Mouse (Mus musculus): ENCODE data around the gene Clk2. TPM values are rescaled to one million over a fixed set of nuclear protein-coding genes. Genes with fewer than 3 reads are reported as not detected.

Clk2 gene
- 41.1 and 42.5 TPM in 2 replicates for polyA plus RNA-seq (2016; fragmentation: Nextera tagmentation; extraction: Ambion mirVana)

- H3K4me3 ChIP-seq (replicated peaks): peak within 1 kb of the TSS; percentile 97
- under 1% methylated on average over 71 of the region's 79 CpGs for WGBS
- no peaks in the 10 kb centered on the region for H3K9me3 ChIP-seq
- peak; percentile 96 for ATAC-seq (ENCODE audit: low FRiP score)
- H3K36me3 ChIP-seq (replicated peaks): peaks cover 31% of the 10 kb centered on the region
- H3K9ac ChIP-seq: peak within 1 kb of the TSS; percentile 97
- peaks cover 33% of the 10 kb centered on the region for H3K4me1 ChIP-seq
- H3K27me3 ChIP-seq: no peaks in the 10 kb centered on the region
- H3K4me2 ChIP-seq: peak within 1 kb of the TSS; percentile 74
- H3K27ac ChIP-seq: peak within 1 kb of the TSS; percentile 96
These were observed at the start of gene Clk2 for GRCm38 (mm10) chr3:89164506-89165267. TSS of gene Clk2 (plus strand) at chr3:89164795.

- Histone ChIP-seq H3K9ac (no peak overlapping the region), H3K9me3 (no peaks in the 10 kb centered on the region), H3K4me3 (replicated peaks) (no peak overlapping the region), H3K27me3 (no peaks in the 10 kb centered on the region), H3K27ac (no peak overlapping the region), H3K36me3 (replicated peaks) (no peaks in the 10 kb centered on the region), H3K4me1 (no peaks in the 10 kb centered on the region), H3K4me2 (no peak overlapping the region)
- WGBS: 13% methylated on average over 2 of the region's 2 CpGs
- ATAC-seq (ENCODE audit: low FRiP score): no peak
These were observed 49.1 kb upstream of the Clk2 start for GRCm38 (mm10) chr3:89115522-89115921.

GRCm38 (mm10) chr3:89123313-89123712 is 41.3 kb upstream of the Clk2 start:
- no peak overlapping the region for H3K27ac ChIP-seq
- no peak overlapping the region for H3K4me3 ChIP-seq (replicated peaks)
- no peaks in the 10 kb centered on the region for H3K27me3 ChIP-seq
- no peak overlapping the region for H3K9ac ChIP-seq
- H3K36me3 ChIP-seq (replicated peaks): no peaks in the 10 kb centered on the region
- no peak overlapping the region for H3K4me2 ChIP-seq
- ATAC-seq (ENCODE audit: low FRiP score): no peak
- no peaks in the 10 kb centered on the region for H3K9me3 ChIP-seq
- no peaks in the 10 kb centered on the region for H3K4me1 ChIP-seq
- 88% methylated on average over 2 of the region's 2 CpGs for WGBS

- WGBS: 90% methylated on average over 3 of the region's 3 CpGs
- Histone ChIP-seq H3K36me3 (replicated peaks) (no peaks in the 10 kb centered on the region), H3K9ac (no peak overlapping the region), H3K4me2 (no peak overlapping the region), H3K27me3 (no peaks in the 10 kb centered on the region), H3K9me3 (no peaks in the 10 kb centered on the region), H3K4me1 (no peaks in the 10 kb centered on the region), H3K27ac (no peak overlapping the region), H3K4me3 (replicated peaks) (no peak overlapping the region)
- no peak for ATAC-seq (ENCODE audit: low FRiP score)
These were observed 40.4 kb upstream of the Clk2 start for GRCm38 (mm10) chr3:89124241-89124640.

GRCm38 (mm10) chr3:89125981-89126380 is 38.6 kb upstream of the Clk2 start:
- Histone ChIP-seq H3K9me3 (no peaks in the 10 kb centered on the region), H3K36me3 (replicated peaks) (no peaks in the 10 kb centered on the region), H3K4me3 (replicated peaks) (no peak overlapping the region), H3K4me2 (no peak overlapping the region), H3K9ac (no peak overlapping the region), H3K4me1 (no peaks in the 10 kb centered on the region), H3K27me3 (no peaks in the 10 kb centered on the region), H3K27ac (no peak overlapping the region)
- no peak for ATAC-seq (ENCODE audit: low FRiP score)
- WGBS: 90% methylated on average over 3 of the region's 3 CpGs

GRCm38 (mm10) chr3:89129908-89130307 is 34.7 kb upstream of the Clk2 start:
- H3K27me3 ChIP-seq: peaks cover 5% of the 10 kb centered on the region
- no peak overlapping the region for H3K4me3 ChIP-seq (replicated peaks)
- H3K9ac ChIP-seq: no peak overlapping the region
- no peaks in the 10 kb centered on the region for H3K9me3 ChIP-seq
- no peak overlapping the region for H3K27ac ChIP-seq
- no peak for ATAC-seq (ENCODE audit: low FRiP score)
- no peak overlapping the region for H3K4me2 ChIP-seq
- 97% methylated on average over 3 of the region's 3 CpGs for WGBS
- H3K4me1 ChIP-seq: peaks cover 7% of the 10 kb centered on the region
- H3K36me3 ChIP-seq (replicated peaks): no peaks in the 10 kb centered on the region

- H3K4me1 ChIP-seq: peaks cover 7% of the 10 kb centered on the region
- peak overlapping the region; percentile 59 for H3K4me2 ChIP-seq
- no peaks in the 10 kb centered on the region for H3K36me3 ChIP-seq (replicated peaks)
- no peak for ATAC-seq (ENCODE audit: low FRiP score)
- H3K27me3 ChIP-seq: peaks cover 8% of the 10 kb centered on the region
- H3K4me3 ChIP-seq (replicated peaks): peak overlapping the region; percentile 31; the same call in 1 of the 2 replicates
- H3K9ac ChIP-seq: peak overlapping the region; percentile 54
- no peaks in the 10 kb centered on the region for H3K9me3 ChIP-seq
- WGBS: 44% methylated on average over 4 of the region's 4 CpGs
- H3K27ac ChIP-seq: no peak overlapping the region
These were observed 32.8 kb upstream of the Clk2 start for GRCm38 (mm10) chr3:89131816-89132215.

GRCm38 (mm10) chr3:89132285-89133062 is 32.1 kb upstream of the Clk2 start:
- H3K27ac ChIP-seq: no peak overlapping the region

GRCm38 (mm10) chr3:89133063-89133450 is 31.5 kb upstream of the Clk2 start:
- Histone ChIP-seq H3K9me3 (no peaks in the 10 kb centered on the region), H3K9ac (no peak overlapping the region), H3K4me3 (replicated peaks) (no peak overlapping the region), H3K36me3 (replicated peaks) (no peaks in the 10 kb centered on the region), H3K4me2 (no peak overlapping the region), H3K27ac (no peak overlapping the region), H3K4me1 (peaks cover 7% of the 10 kb centered on the region), H3K27me3 (peaks cover 8% of the 10 kb centered on the region)
- no peak for ATAC-seq (ENCODE audit: low FRiP score)
- 80% methylated on average over 7 of the region's 7 CpGs for WGBS

More at GRCm38 (mm10) chr3:89132285-89133062, 32.1 kb upstream of the Clk2 start:
- no peaks in the 10 kb centered on the region for H3K9me3 ChIP-seq
- H3K4me1 ChIP-seq: peaks cover 7% of the 10 kb centered on the region
- H3K4me2 ChIP-seq: peak overlapping the region; percentile 59
- H3K4me3 ChIP-seq (replicated peaks): peak overlapping the region; percentile 31
- ATAC-seq (ENCODE audit: low FRiP score): peak; percentile 51; the same call in 1 of the 2 replicates
- peak overlapping the region; percentile 54 for H3K9ac ChIP-seq
- 15% methylated on average over 30 of the region's 30 CpGs for WGBS
- H3K27me3 ChIP-seq: peaks cover 8% of the 10 kb centered on the region
- H3K36me3 ChIP-seq (replicated peaks): no peaks in the 10 kb centered on the region

GRCm38 (mm10) chr3:89133752-89134151 is 30.8 kb upstream of the Clk2 start:
- Histone ChIP-seq H3K27ac (no peak overlapping the region), H3K9ac (no peak overlapping the region), H3K27me3 (peaks cover 8% of the 10 kb centered on the region), H3K36me3 (replicated peaks) (no peaks in the 10 kb centered on the region), H3K4me3 (replicated peaks) (no peak overlapping the region), H3K9me3 (no peaks in the 10 kb centered on the region), H3K4me1 (peaks cover 7% of the 10 kb centered on the region), H3K4me2 (no peak overlapping the region)
- no peak for ATAC-seq (ENCODE audit: low FRiP score)
- 90% methylated on average over 1 of the region's 1 CpGs for WGBS

GRCm38 (mm10) chr3:89135958-89136357 is 28.6 kb upstream of the Clk2 start, which contains the start of gene Pklr:
TSS of gene Pklr (plus strand) at chr3:89136142.
- peaks cover 7% of the 10 kb centered on the region for H3K4me1 ChIP-seq
- H3K4me2 ChIP-seq: no peak within 1 kb of the TSS
- peaks cover 8% of the 10 kb centered on the region for H3K27me3 ChIP-seq
- no peak within 1 kb of the TSS for H3K4me3 ChIP-seq (replicated peaks)
- no peaks in the 10 kb centered on the region for H3K9me3 ChIP-seq
- 53% methylated on average over 3 of the region's 3 CpGs for WGBS
- no peak within 1 kb of the TSS for H3K27ac ChIP-seq
- H3K9ac ChIP-seq: no peak within 1 kb of the TSS
- no peak for ATAC-seq (ENCODE audit: low FRiP score)
- no peaks in the 10 kb centered on the region for H3K36me3 ChIP-seq (replicated peaks)

GRCm38 (mm10) chr3:89136365-89136764 is 28.2 kb upstream of the Clk2 start:
- Histone ChIP-seq H3K4me3 (replicated peaks) (no peak overlapping the region), H3K9me3 (no peaks in the 10 kb centered on the region), H3K27me3 (peaks cover 8% of the 10 kb centered on the region), H3K27ac (no peak overlapping the region), H3K4me1 (peaks cover 7% of the 10 kb centered on the region), H3K36me3 (replicated peaks) (no peaks in the 10 kb centered on the region), H3K4me2 (no peak overlapping the region), H3K9ac (no peak overlapping the region)
- 47% methylated on average over 9 of the region's 9 CpGs for WGBS
- no peak for ATAC-seq (ENCODE audit: low FRiP score)
